Mouse (Mus musculus) stomach, postnatal 0 days (tissue): ENCODE measurements around the gene Gm28230.

Experiments
- CTCF ChIP-seq: IDR thresholded peaks from 2 replicates; pipeline ENCODE4 v1.5.1; 2016; ENCODE audit warnings: antibody characterized with exemption, low read depth, mild to moderate bottlenecking, moderate library complexity
- EP300 ChIP-seq: optimal IDR thresholded peaks from 2 replicates; pipeline ENCODE3; 2016; ENCODE audit warnings: antibody characterized with exemption

- TF ChIP-seq CTCF (no peak), EP300 (no peak)
These were observed 13.0 kb upstream of the Gm28230 start for GRCm38 (mm10) chr2:74713239-74714150.
